Mouse (Mus musculus) heart, embryonic 14.5 days (tissue): ENCODE measurements around the gene Cyp2a4. TPM values are rescaled to one million over a fixed set of nuclear protein-coding genes. Genes with fewer than 3 reads are reported as not detected.
"Not testable (repeated sequence)": the region's sequence is repeated elsewhere in the genome, so short reads cannot be mapped to it uniquely, and the experiment has no call there.

Experiments
- ATAC-seq: fragments of 200-750 bp; cut with Nextera tagmentation; 2 replicates; pipeline ENCODE4 v1.8.0; 2017; ENCODE audit warnings: low read depth, moderate TSS enrichment; ENCODE audit not compliant: insufficient number of reproducible peaks, insufficient read depth, low FRiP score
- H3K27ac ChIP-seq, 2 experiments: fragments of 200-500 bp in 1 of 2; fragments of 300-500 bp in 1 of 2; sonication (generic) in 1 of 2; replicated peaks in 1 of 2; 2 replicates each; pipeline ENCODE4 v1.5.1; 2012 to 2014; ENCODE audit warnings: low read depth in 2 of 2, low read length in 2 of 2, control low read depth in 1 of 2, mild to moderate bottlenecking in 1 of 2, mixed read lengths in 1 of 2; ENCODE audit not compliant: control insufficient read depth in 1 of 2, insufficient read depth in 1 of 2
- H3K27me3 ChIP-seq: fragments of 300-500 bp; sonication (generic); 2 replicates; pipeline ENCODE4 v1.6.1; 2014; ENCODE audit warnings: mild to moderate bottlenecking, low read length, control low read depth; ENCODE audit not compliant: control insufficient read depth, insufficient read depth
- H3K36me3 ChIP-seq: fragments of 300-500 bp; sonication (generic); 2 replicates; pipeline ENCODE4 v1.6.1; 2014; ENCODE audit warnings: mild to moderate bottlenecking, control low read depth, low read length, mixed read lengths; ENCODE audit not compliant: control insufficient read depth, insufficient read depth
- H3K4me1 ChIP-seq, 2 experiments: fragments of 200-500 bp in 1 of 2; fragments of 300-500 bp in 1 of 2; sonication (generic) in 1 of 2; 2 replicates each; pipeline ENCODE4 v1.6.1; 2012 to 2014; ENCODE audit warnings: low read length in 2 of 2, control low read depth in 1 of 2, mixed read lengths in 1 of 2; ENCODE audit not compliant: control insufficient read depth in 2 of 2, insufficient read depth in 2 of 2
- H3K4me2 ChIP-seq: fragments of 300-500 bp; sonication (generic); 2 replicates; pipeline ENCODE4 v1.6.1; 2014; ENCODE audit warnings: mild to moderate bottlenecking, low read length
- H3K4me3 ChIP-seq, 2 experiments: fragments of 200-500 bp in 1 of 2; fragments of 300-500 bp in 1 of 2; sonication (generic) in 1 of 2; 2 replicates each; pipeline ENCODE4 v1.5.1; 2012 to 2014; ENCODE audit warnings: low read length in 2 of 2, mild to moderate bottlenecking in 2 of 2, control low read depth in 1 of 2, low read depth in 1 of 2, moderate library complexity in 1 of 2; ENCODE audit not compliant: control insufficient read depth in 1 of 2, insufficient read depth in 1 of 2
- H3K9ac ChIP-seq: fragments of 300-500 bp; sonication (generic); 2 replicates; pipeline ENCODE4 v1.6.1; 2014; ENCODE audit warnings: mild to moderate bottlenecking, low read length
- H3K9me3 ChIP-seq: fragments of 300-500 bp; sonication (generic); 2 replicates; pipeline ENCODE4 v1.6.1; 2016; ENCODE audit warnings: low read length, control low read depth; ENCODE audit not compliant: control insufficient read depth
- WGBS: fragments of 180-500 bp; shearing (Covaris S2); extraction: QIAGEN DNeasy Blood & Tissue Kit; methylation state at CpG from one replicate; pipeline ENCODE4 v1.1.7; 2014; 5-methylcytosine and 5-hydroxymethylcytosine counted together
- polyA plus RNA-seq: library from polyadenylated mRNA; unstranded; fragments of >200 nt; fragmentation: Nextera tagmentation; extraction: Ambion mirVana; gene quantifications from 2 replicates; pipeline ENCODE4 v1.2.1, GENCODE M21; 2014

The Cyp2a4 gene
- not detected in 2 replicates for polyA plus RNA-seq

- H3K27ac ChIP-seq, H3K9me3 ChIP-seq, H3K27me3 ChIP-seq, H3K9ac ChIP-seq, H3K4me2 ChIP-seq, H3K36me3 ChIP-seq, ATAC-seq, H3K4me3 ChIP-seq, H3K4me1 ChIP-seq: not testable (repeated sequence)
- WGBS = 47% methylated on average over 2 of the region's 2 CpGs
These were observed at the start of gene Cyp2a4 for GRCm38 (mm10) chr7:26306926-26307325. TSS of gene Cyp2a4 (plus strand) at chr7:26307169.

DNA sequence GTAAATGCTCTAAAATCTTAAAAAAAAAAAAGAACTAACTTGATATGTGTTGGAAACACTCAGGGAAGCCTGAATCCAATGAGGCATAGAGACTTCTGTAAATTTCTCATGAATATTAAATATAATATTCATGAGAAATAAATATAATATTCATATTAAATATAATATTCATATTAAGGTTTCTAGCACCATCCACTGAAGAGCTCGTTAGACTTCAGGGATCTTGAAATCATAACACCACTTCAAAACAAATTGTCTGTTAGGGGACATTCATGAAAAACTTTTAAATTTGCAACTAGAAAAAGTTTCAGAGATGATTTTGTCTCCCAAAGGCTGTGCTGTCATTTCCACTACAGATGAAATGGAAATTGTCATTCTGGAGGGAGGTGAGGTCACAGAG, 46.9 kb upstream of the Cyp2a4 start, which contains the start of gene Vmn1r184:
TSS of gene Vmn1r184 (plus strand) at position 301 of the 400 bp plus-strand sequence.
- not testable (repeated sequence) for ATAC-seq, H3K4me2 ChIP-seq, H3K27ac ChIP-seq, H3K4me3 ChIP-seq, H3K36me3 ChIP-seq, H3K9ac ChIP-seq, H3K9me3 ChIP-seq, H3K27me3 ChIP-seq, H3K4me1 ChIP-seq
- 37% methylated on average over 1 of the region's 1 CpGs for WGBS

DNA sequence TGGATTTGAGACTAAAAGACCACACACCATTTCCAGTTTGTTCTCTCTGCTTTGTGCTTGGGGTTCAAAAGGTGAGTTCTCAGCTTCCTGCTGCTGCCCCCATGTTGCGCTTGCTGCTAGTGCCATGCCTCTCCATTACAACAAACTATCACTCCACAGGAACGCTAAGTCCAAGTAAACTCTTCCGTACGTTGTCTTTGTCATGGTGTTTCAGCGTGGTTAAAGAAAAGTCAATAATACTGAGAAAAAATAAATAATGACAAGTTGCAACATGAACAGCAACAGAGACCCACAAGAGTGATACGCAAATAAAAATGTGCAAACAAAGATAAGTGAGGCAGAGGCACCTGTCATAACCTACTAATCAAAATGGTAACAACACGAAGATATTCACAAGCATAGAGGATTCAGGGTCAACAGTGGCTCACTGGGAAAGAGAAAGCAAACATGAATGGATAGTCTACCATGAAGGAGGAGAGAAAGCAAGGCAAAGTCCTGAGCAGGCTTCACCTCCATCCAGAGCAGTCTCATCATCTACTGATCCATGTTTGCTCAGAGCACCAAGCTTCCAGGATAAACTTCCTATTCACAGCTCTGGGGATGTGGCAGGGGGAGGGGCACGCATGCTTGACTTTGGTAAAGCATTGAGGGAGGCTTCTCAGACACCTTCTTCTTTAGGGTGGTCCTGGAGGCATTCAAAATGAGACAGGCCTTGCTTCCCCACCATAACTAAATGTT, 3.4 kb upstream of the Cyp2a4 start:
- H3K9ac ChIP-seq, H3K4me2 ChIP-seq, ATAC-seq, H3K27me3 ChIP-seq, H3K27ac ChIP-seq, H3K4me1 ChIP-seq, H3K36me3 ChIP-seq, H3K9me3 ChIP-seq, H3K4me3 ChIP-seq: not testable (repeated sequence)
- 71% methylated on average over 8 of the region's 8 CpGs for WGBS

- not testable (repeated sequence) for H3K4me2 ChIP-seq, H3K27ac ChIP-seq, H3K36me3 ChIP-seq, H3K9ac ChIP-seq, H3K27me3 ChIP-seq, H3K9me3 ChIP-seq, H3K4me3 ChIP-seq, H3K4me1 ChIP-seq, ATAC-seq
- WGBS = 74% methylated on average over 4 of the region's 4 CpGs
These were observed 4.8 kb downstream of the Cyp2a4 start for GRCm38 (mm10) chr7:26311786-26312185.

- WGBS = 74% methylated on average over 2 of the region's 2 CpGs
- not testable (repeated sequence) for H3K27ac ChIP-seq, H3K4me3 ChIP-seq, ATAC-seq, H3K9me3 ChIP-seq, H3K9ac ChIP-seq, H3K27me3 ChIP-seq, H3K4me1 ChIP-seq, H3K4me2 ChIP-seq, H3K36me3 ChIP-seq
These were observed 8.2 kb downstream of the Cyp2a4 start for GRCm38 (mm10) chr7:26315194-26315593.

- not testable (repeated sequence) for ATAC-seq, H3K36me3 ChIP-seq, H3K4me2 ChIP-seq, H3K4me1 ChIP-seq, H3K9me3 ChIP-seq, H3K4me3 ChIP-seq, H3K9ac ChIP-seq, H3K27ac ChIP-seq, H3K27me3 ChIP-seq
- 72% methylated on average over 4 of the region's 4 CpGs for WGBS
These were observed 8.8 kb downstream of the Cyp2a4 start for GRCm38 (mm10) chr7:26315809-26316208.

GRCm38 (mm10) chr7:26320361-26320760, 13.4 kb downstream of the Cyp2a4 start:
- not testable (repeated sequence) for H3K4me1 ChIP-seq, H3K4me2 ChIP-seq, H3K9me3 ChIP-seq, H3K27me3 ChIP-seq, H3K36me3 ChIP-seq, H3K9ac ChIP-seq, H3K4me3 ChIP-seq, ATAC-seq, H3K27ac ChIP-seq
- 49% methylated on average over 3 of the region's 3 CpGs for WGBS

- not testable (repeated sequence) for H3K4me2 ChIP-seq, H3K9ac ChIP-seq, H3K27me3 ChIP-seq, H3K9me3 ChIP-seq, H3K27ac ChIP-seq, H3K4me1 ChIP-seq, ATAC-seq, H3K4me3 ChIP-seq, H3K36me3 ChIP-seq
These were observed 43.2 kb downstream of the Cyp2a4 start for GRCm38 (mm10) chr7:26350177-26350576.
